Mouse (Mus musculus) embryonic stem cell, embryonic (primary cell): ENCODE data around the gene Efcab5.

Experiments
- CTCF ChIA-PET, 4 experiments: fragments of 300-600 bp in 2 of 4; fragments of 350-600 bp in 2 of 4; sonication (Branson Sonifier 250); formaldehyde crosslinking; loops; one replicate each; lab custom pipeline; 2022; ENCODE audit warnings: inconsistent platforms in 2 of 4; lab: Charles Lee
- POLR2A ChIA-PET, 4 experiments: fragments of 300-600 bp in 2 of 4; fragments of 350-600 bp in 2 of 4; sonication (Branson Sonifier 250); formaldehyde crosslinking; loops; one replicate each; lab custom pipeline; 2022; ENCODE audit warnings: antibody characterized with exemption in 4 of 4, inconsistent platforms in 1 of 4; lab: Charles Lee

Efcab5 gene

DNA sequence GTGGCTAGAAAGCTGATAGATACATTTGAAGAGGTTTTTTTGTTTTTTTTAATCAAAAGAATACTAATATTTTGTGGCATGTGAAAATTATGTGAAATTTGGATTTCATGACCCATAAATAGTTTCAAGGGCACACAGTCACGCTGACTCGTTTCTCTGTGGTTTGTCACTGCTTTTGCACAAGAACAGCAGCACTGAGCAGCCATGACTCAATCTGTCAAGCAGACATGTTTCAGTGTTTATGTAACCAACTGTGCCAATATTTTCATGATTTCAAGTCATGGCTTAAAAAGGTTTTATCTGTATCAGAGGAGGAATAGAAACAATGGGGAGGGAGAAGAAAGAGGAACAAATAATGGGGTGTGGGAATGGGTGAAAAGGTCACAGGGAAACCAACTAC, 3.8 kb downstream of the Efcab5 start:
- ChIA-PET CTCF (no interaction called here), POLR2A (no interaction called here)

DNA sequence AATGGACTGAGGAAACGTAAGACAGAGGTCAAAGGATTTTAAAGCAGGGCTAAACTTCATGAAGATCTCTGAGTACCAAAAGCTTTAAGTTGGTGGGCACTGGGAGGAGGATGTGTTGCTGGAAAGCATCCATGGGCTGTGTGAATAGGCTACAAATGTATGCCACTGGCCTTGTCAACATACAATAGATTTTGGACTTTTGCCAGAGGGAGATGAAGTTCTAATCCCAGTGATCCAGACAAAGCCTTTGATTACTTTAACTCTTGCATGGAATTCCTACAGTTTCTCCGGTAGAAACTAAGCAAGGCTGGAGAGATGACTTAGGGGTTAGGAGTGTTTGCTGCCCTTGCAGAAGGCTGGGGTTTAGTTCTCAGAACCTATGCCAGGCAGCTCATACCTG, 6.2 kb downstream of the Efcab5 start:
- CTCF ChIA-PET: interaction anchor here in 1 of 4 experiments (0.6 kb wide), 1 partner anchor 63 kb away, joined by 4 read pairs; no protein-coding TSS in a partner anchor
- POLR2A ChIA-PET: no interaction called here

DNA sequence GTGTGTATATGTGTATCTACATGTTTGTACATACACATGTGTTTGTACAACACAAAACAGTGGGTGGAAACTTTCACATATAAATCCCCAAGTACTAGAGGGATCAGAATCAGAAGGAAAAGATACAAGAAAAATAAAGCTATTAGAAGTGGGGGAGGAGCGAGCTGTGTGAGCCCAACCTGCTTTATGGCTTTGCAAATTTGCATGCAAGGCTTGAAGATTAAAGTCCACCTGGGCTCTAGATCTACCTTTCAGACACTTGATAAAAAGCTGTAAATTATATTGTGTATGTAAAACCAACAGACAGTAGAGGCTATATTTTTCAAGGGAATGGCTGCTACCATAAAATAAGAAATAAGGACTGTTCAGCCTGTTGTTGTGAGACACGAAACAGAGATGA, 6.7 kb downstream of the Efcab5 start:
- ChIA-PET POLR2A (no interaction called here), CTCF (interaction anchor here in 2 of 4 experiments (0.6 to 1.6 kb wide), 2 partner anchors 49 to 62 kb away, joined by 4 to 5 read pairs; no protein-coding TSS in a partner anchor)

GRCm38 (mm10) chr11:77181528-77181927, 7.2 kb downstream of the Efcab5 start:
- CTCF ChIA-PET: interaction anchor here in 1 of 4 experiments (1.6 kb wide), 1 partner anchor 49 kb away, joined by 5 read pairs; no protein-coding TSS in a partner anchor
- POLR2A ChIA-PET: no interaction called here

GRCm38 (mm10) chr11:77180886-77181285, 7.9 kb downstream of the Efcab5 start:
- POLR2A ChIA-PET: no interaction called here

DNA sequence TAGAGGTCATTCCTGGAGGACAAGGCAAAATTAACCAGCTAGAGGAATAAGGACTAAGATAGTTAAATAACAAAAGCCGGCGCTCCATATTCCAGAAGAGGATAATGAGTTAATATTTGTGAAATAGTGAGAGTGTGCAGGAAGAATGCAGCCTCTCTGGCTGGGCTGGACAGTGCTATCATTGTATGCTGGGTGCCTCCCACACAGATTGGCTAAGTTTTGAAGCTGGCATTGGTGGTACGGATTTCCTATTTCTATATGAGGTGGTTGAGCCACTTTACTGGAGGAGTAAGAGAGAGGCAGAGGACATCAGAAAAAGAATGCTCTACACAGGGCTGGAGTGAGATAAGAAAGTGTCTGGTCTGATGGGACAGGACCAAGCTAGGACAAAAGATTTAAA, 9.0 kb downstream of the Efcab5 start:
- POLR2A ChIA-PET: interaction anchor here in 1 of 4 experiments (1.2 kb wide), 1 partner anchor 18 kb away, joined by 3 read pairs; no protein-coding TSS in a partner anchor
- CTCF ChIA-PET: no interaction called here

More at GRCm38 (mm10) chr11:77180886-77181285, 7.9 kb downstream of the Efcab5 start:
- CTCF ChIA-PET: interaction anchor here in 1 of 4 experiments (1.6 kb wide), 1 partner anchor 48 kb away, joined by 5 read pairs; no protein-coding TSS in a partner anchor

- ChIA-PET CTCF (interaction anchor here in 3 of 4 experiments (0.6 to 1.5 kb wide), 3 partner anchors 41 to 250 kb away, joined by 3 to 6 read pairs (median 4); no protein-coding TSS in a partner anchor), POLR2A (interaction anchor here in 1 of 4 experiments (1.2 kb wide), 1 partner anchor 20 kb away, joined by 3 read pairs; no protein-coding TSS in a partner anchor)
Observed at GRCm38 (mm10) chr11:77174531-77174930, 14.2 kb downstream of the Efcab5 start.

GRCm38 (mm10) chr11:77173731-77174130, 15.0 kb downstream of the Efcab5 start:
- ChIA-PET POLR2A (no interaction called here), CTCF (interaction anchor here in 1 of 4 experiments (1.5 kb wide), 1 partner anchor 41 kb away, joined by 6 read pairs; no protein-coding TSS in a partner anchor)

GRCm38 (mm10) chr11:77160744-77161143, 28.0 kb downstream of the Efcab5 start:
- CTCF ChIA-PET: interaction anchor here in 3 of 4 experiments (0.5 to 1.2 kb wide), 3 partner anchors 21 to 291 kb away, joined by 3 to 4 read pairs (median 3); no protein-coding TSS in a partner anchor
- POLR2A ChIA-PET: interaction anchor here in 1 of 4 experiments (0.8 kb wide), 1 partner anchor 19 kb away, joined by 3 read pairs; no protein-coding TSS in a partner anchor

- CTCF ChIA-PET: interaction anchor here in 3 of 4 experiments (0.5 to 1.2 kb wide), 3 partner anchors 21 to 290 kb away, joined by 3 to 4 read pairs (median 3); no protein-coding TSS in a partner anchor
- POLR2A ChIA-PET: no interaction called here
Observed at GRCm38 (mm10) chr11:77160341-77160740, 28.4 kb downstream of the Efcab5 start.

DNA sequence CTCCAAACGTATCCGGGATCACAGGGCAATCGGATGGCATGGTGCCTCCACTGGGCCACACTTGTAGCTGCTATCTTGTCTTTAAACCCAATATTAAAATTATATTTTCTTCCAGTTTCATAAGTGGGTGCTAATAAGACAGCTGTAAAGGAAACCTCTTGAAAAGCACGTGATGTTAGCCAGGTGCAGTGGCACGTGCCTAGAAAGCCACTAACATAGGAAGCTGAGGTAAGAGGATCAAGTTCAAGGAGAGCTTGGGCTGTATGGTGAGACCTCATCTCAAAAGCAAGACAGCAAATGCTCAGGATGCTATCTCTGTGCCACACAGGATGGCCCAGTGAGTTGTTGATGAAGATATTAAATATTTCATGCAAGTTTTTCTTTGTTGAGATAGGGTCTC, 34.6 kb downstream of the Efcab5 start:
- POLR2A ChIA-PET: no interaction called here
- CTCF ChIA-PET: no interaction called here

DNA sequence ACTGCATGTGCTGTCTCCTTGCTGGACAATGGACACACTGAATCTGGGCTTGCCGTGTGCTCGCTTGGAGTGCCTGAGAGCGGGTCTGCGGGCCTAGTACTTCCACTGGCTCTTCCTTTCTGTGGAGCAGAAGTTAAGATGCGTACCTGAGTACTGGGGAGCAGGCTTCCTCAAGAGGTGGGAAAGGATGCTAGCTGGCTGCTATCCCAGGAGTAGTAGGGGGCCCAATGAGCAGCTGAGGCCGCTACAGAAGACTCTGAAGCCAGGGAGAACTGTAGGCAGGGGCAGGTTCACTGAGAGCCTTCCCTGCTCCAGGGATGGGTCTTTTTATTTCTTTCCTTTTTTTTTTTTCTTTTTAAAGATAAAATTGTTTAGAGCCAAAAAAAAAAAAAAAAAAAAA, 38.0 kb downstream of the Efcab5 start:
- ChIA-PET CTCF (interaction anchor here in 2 of 4 experiments (0.6 to 1.8 kb wide), 3 partner anchors 18 to 126 kb away, joined by 4 to 5 read pairs (median 5); no protein-coding TSS in a partner anchor), POLR2A (no interaction called here)

- CTCF ChIA-PET: interaction anchor here in 3 of 4 experiments (0.6 to 2.0 kb wide), 7 partner anchors 17 to 158 kb away, joined by 4 to 10 read pairs (median 5); no protein-coding TSS in a partner anchor
- POLR2A ChIA-PET: interaction anchor here in 1 of 4 experiments (0.9 kb wide), 1 partner anchor 47 kb away, joined by 3 read pairs; no protein-coding TSS in a partner anchor
Observed at GRCm38 (mm10) chr11:77149783-77150630, 38.8 kb downstream of the Efcab5 start.

DNA sequence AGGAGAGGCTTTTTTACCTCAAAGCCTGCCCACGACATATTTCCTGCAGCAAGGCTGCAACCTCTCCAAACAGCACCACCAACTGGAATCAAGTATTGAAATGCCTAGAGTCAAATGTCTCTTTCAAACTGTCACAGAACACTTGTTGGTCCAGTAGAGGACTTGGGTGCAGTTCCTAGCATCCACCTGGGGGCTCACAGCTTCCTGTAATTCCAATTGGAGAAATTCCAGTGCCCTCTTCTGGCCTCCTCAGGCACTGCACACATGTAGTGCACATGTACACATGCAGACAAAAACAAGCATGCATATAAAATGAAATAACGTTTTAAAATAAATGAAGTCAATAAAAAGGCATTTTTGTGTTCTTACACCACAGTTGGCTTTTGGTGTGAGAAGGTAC, 40.0 kb downstream of the Efcab5 start:
- ChIA-PET POLR2A (no interaction called here), CTCF (interaction anchor here (0.6 to 2.0 kb wide), 5 partner anchors 16 to 222 kb away, joined by 3 to 10 read pairs (median 4); no protein-coding TSS in a partner anchor)

- POLR2A ChIA-PET: interaction anchor here in 1 of 4 experiments (0.7 kb wide), 1 partner anchor 10 kb away, joined by 3 read pairs; no protein-coding TSS in a partner anchor
- CTCF ChIA-PET: interaction anchor here in 1 of 4 experiments (1.2 kb wide), 1 partner anchor 15 kb away, joined by 5 read pairs; no protein-coding TSS in a partner anchor
Observed at GRCm38 (mm10) chr11:77147753-77148152, 41.0 kb downstream of the Efcab5 start.

DNA sequence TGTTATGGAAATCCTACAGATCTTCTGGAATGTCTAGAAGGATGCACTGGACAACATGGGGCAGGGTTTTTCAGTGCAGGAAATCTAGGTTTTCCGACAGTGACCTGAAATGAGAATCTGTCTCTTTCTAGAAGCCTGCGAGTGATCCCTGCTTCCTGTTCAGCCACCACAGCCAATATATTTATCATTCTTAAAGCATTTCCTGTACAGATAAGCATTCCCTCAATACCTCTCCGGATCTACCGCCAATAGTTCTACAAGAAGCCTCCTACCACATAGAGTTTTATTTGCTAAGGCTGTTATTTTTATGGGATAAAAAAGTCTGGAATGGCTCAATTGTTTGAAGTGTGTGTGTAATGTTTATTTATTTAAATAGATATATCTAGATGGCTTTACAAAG, 43.3 kb downstream of the Efcab5 start:
- CTCF ChIA-PET: no interaction called here
- POLR2A ChIA-PET: no interaction called here

GRCm38 (mm10) chr11:77141938-77142337, 46.8 kb downstream of the Efcab5 start:
- POLR2A ChIA-PET: interaction anchor here in 3 of 4 experiments (0.5 to 1.3 kb wide), 4 partner anchors 8 to 22 kb away, joined by 3 to 4 read pairs (median 4); no protein-coding TSS in a partner anchor
- CTCF ChIA-PET: interaction anchor here (0.5 to 1.6 kb wide), 6 partner anchors 9 to 1341 kb away, joined by 3 to 8 read pairs (median 4); no protein-coding TSS in a partner anchor

- ChIA-PET CTCF (no interaction called here), POLR2A (interaction anchor here in 1 of 4 experiments (1.2 kb wide), 1 partner anchor 27 kb away, joined by 3 read pairs; no protein-coding TSS in a partner anchor)
Observed at GRCm38 (mm10) chr11:77139976-77140375, 48.8 kb downstream of the Efcab5 start.
